Mouse (Mus musculus): ENCODE results near the gene Entr1. TPM values are rescaled to one million over a fixed set of nuclear protein-coding genes. Genes with fewer than 3 reads are reported as not detected.

Gene Entr1
- polyA plus RNA-seq, 1 experiment = 50.8 TPM

GRCm38 (mm10) chr2:26363481-26363880 lies 25.6 kb downstream of the Entr1 start:
- H3ac ChIP-seq (ENCODE audit: control insufficient read depth, insufficient read length) = no peak overlapping the region
- H3K79me2 ChIP-seq (ENCODE audit: control insufficient read depth, insufficient read depth) = no peaks in the 10 kb centered on the region
- H3K36me3 ChIP-seq (ENCODE audit: control insufficient read depth, insufficient read depth) = peaks cover 8% of the 10 kb centered on the region
- TF ChIP-seq TCF3 (IDR thresholded peaks at IDR 0.05; ENCODE audit: insufficient read length, low read depth) (no peak), POLR2AphosphoS2 (IDR thresholded peaks at IDR 0.05; ENCODE audit: insufficient read length, low read depth) (peak; percentile 34), REST (IDR thresholded peaks at IDR 0.05; ENCODE audit: insufficient read depth, insufficient read length) (no peak)
- H3K4me2 ChIP-seq (ENCODE audit: low read depth) = no peak overlapping the region
- no peaks in the 10 kb centered on the region for H3K27me3 ChIP-seq (ENCODE audit: control insufficient read depth, insufficient read depth, insufficient read length)
- H3K4me3 ChIP-seq = no peak overlapping the region

DNA sequence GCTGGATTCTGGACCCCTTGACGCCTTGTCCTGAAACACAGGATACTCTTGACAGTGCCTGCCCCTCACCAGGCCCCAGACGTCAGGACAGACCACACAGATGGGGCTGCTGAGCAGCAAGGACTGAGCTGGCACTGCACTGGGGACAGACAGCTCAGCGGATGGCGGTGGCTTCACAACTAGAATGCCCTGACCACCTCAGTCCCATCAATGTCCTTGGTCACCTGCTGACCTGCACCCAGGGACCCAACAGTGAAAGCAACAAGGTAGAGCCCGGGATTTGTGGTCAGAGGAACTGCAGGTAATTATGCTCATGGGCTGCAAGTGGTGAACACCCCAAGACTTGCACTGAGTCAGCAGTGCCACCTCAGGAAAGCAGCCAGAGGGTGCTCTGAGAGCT lies 26.1 kb downstream of the Entr1 start:
- Histone ChIP-seq H3K4me3 (no peak overlapping the region), H3K27me3 (ENCODE audit: control insufficient read depth, insufficient read depth, insufficient read length) (no peaks in the 10 kb centered on the region), H3ac (ENCODE audit: control insufficient read depth, insufficient read length) (no peak overlapping the region), H3K36me3 (ENCODE audit: control insufficient read depth, insufficient read depth) (peaks cover 8% of the 10 kb centered on the region), H3K79me2 (ENCODE audit: control insufficient read depth, insufficient read depth) (no peaks in the 10 kb centered on the region), H3K4me2 (ENCODE audit: low read depth) (no peak overlapping the region)
- TF ChIP-seq CEBPB (IDR thresholded peaks at IDR 0.05; ENCODE audit: insufficient read depth, poor library complexity, severe bottlenecking) (no peak), POLR2AphosphoS2 (IDR thresholded peaks at IDR 0.05; ENCODE audit: insufficient read length, low read depth) (peak; percentile 38), SRF (IDR thresholded peaks at IDR 0.05; ENCODE audit: control insufficient read depth, insufficient read length, low read depth) (no peak), TCF12 (IDR thresholded peaks at IDR 0.05; ENCODE audit: insufficient read depth, poor library complexity, severe bottlenecking) (no peak), MYOD1 (IDR thresholded peaks at IDR 0.05; ENCODE audit: control insufficient read depth in 1 of 3, insufficient read length in 2 of 3, low read depth in 2 of 3) (no peak)

DNA sequence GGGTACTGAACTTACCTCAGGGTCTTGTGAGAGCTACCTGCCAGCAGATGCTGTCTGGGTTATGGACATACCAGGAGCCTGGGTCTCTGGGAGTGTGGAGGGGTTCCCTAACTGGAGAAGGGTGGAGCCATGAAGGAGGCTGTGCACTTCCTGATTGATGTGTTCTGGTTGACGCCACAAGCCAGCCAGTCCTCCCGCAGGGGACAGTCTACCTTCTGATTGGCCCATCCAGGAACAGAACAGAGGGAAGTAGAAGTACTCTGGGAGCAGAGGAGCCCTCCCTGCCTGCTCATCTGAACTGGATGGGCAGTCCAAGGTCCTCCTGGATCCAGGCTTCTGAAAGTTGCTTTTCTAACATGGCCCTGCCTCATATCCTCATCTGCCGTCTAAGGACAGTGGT lies 28.3 kb downstream of the Entr1 start, which contains the start of gene Card9:
Gene Card9, minus strand, starts transcription at position 147 of the 400 bp plus-strand sequence.
- no peaks in the 10 kb centered on the region for H3K27me3 ChIP-seq (ENCODE audit: control insufficient read depth, insufficient read depth, insufficient read length)
- no peaks in the 10 kb centered on the region for H3K79me2 ChIP-seq (ENCODE audit: control insufficient read depth, insufficient read depth)
- H3K36me3 ChIP-seq (ENCODE audit: control insufficient read depth, insufficient read depth) = no peaks in the 10 kb centered on the region
- H3K4me2 ChIP-seq (ENCODE audit: low read depth) = no peak within 1 kb of the TSS
- no peak within 1 kb of the TSS for H3K4me3 ChIP-seq
- H3ac ChIP-seq (ENCODE audit: control insufficient read depth, insufficient read length) = no peak within 1 kb of the TSS
- peak; percentile 15 for TF ChIP-seq POLR2AphosphoS2 (IDR thresholded peaks at IDR 0.05; ENCODE audit: insufficient read length, low read depth)
- TF ChIP-seq MYOG (IDR thresholded peaks at IDR 0.05; ENCODE audit: control insufficient read depth in 1 of 3, insufficient read depth in 1 of 3, insufficient read length in 2 of 3, low read depth in 2 of 3) = no peak

DNA sequence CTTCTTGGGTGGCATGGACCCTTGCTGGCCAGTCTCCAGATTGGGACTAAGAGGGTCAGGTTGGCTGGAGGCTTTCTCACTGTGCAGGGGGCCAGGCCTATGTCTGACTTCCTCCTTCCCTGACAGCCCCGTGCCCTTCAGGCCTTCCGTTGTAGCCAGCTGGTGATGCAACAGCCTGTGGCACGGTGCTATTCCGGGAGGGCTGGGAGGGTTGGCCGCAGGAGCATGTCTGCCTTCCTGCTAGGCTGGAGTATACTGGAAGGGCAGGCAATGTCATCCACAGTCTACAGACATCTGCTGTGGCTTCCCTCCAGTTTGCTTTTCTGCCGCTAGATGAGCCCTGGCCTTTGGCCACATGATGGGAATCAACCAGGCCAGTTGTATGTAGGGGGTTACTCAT lies 29.1 kb downstream of the Entr1 start:
- Histone ChIP-seq H3K79me2 (ENCODE audit: control insufficient read depth, insufficient read depth) (no peaks in the 10 kb centered on the region), H3ac (ENCODE audit: control insufficient read depth, insufficient read length) (no peak overlapping the region), H3K4me3 (no peak overlapping the region), H3K27me3 (ENCODE audit: control insufficient read depth, insufficient read depth, insufficient read length) (no peaks in the 10 kb centered on the region), H3K36me3 (ENCODE audit: control insufficient read depth, insufficient read depth) (no peaks in the 10 kb centered on the region), H3K4me2 (ENCODE audit: low read depth) (no peak overlapping the region)
- TF ChIP-seq SRF (IDR thresholded peaks at IDR 0.05; ENCODE audit: control insufficient read depth, insufficient read length, low read depth) (no peak), CEBPB (IDR thresholded peaks at IDR 0.05; ENCODE audit: insufficient read depth, poor library complexity, severe bottlenecking) (no peak), POLR2AphosphoS2 (IDR thresholded peaks at IDR 0.05; ENCODE audit: insufficient read length, low read depth) (no peak), MYOD1 (IDR thresholded peaks at IDR 0.05; ENCODE audit: control insufficient read depth in 1 of 3, insufficient read length in 2 of 3, low read depth in 2 of 3) (no peak)

DNA sequence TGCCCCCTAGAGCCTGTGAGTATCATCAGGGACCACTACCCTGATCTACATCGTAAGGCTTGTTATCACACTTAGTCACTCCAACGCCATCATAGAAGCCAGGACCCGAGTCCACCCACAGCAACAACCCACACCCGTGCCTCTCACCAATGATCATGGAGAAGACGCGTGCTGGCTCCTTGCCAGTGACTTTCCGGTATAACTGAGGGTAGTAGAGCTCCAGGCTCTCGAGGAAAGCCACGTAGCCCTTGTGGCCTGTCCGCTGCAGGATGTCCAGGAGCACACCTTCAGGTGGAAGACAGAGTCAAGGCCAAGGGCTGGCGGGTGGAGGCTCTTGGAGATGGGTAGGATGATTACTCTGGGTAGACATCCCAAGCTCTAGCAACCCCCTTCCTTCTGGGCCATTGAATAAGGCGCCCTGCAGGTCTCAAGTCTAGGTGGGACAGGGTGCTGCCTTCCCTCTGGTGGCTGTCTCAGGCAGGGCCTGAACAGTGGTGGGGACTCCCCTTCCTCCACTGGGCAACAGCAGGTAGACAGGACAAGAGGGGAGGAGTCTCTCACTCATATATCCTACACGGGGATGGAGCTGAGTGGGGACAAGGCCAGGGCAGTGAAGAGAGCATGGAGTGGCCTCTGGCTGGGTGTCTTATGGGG lies 30.3 kb downstream of the Entr1 start:
- Histone ChIP-seq H3K36me3 (ENCODE audit: control insufficient read depth, insufficient read depth) (no peaks in the 10 kb centered on the region), H3K4me2 (ENCODE audit: low read depth) (no peak overlapping the region), H3K27me3 (ENCODE audit: control insufficient read depth, insufficient read depth, insufficient read length) (no peaks in the 10 kb centered on the region), H3K4me3 (no peak overlapping the region), H3ac (ENCODE audit: control insufficient read depth, insufficient read length) (no peak overlapping the region), H3K79me2 (ENCODE audit: control insufficient read depth, insufficient read depth) (no peaks in the 10 kb centered on the region)
- TF ChIP-seq SRF (IDR thresholded peaks at IDR 0.05; ENCODE audit: control insufficient read depth, insufficient read length, low read depth) (no peak), REST (IDR thresholded peaks at IDR 0.05; ENCODE audit: insufficient read depth, insufficient read length) (no peak), USF1 (IDR thresholded peaks at IDR 0.05; ENCODE audit: low read depth) (no peak), E2F4 (IDR thresholded peaks at IDR 0.05; ENCODE audit: insufficient read depth) (no peak), POLR2AphosphoS2 (IDR thresholded peaks at IDR 0.05; ENCODE audit: insufficient read length, low read depth) (no peak), MYOG (IDR thresholded peaks at IDR 0.05; ENCODE audit: control insufficient read depth in 1 of 3, insufficient read depth in 1 of 3, insufficient read length in 2 of 3, low read depth in 2 of 3) (no peak), TCF12 (IDR thresholded peaks at IDR 0.05; ENCODE audit: insufficient read depth, poor library complexity, severe bottlenecking) (no peak), MYOD1 (IDR thresholded peaks at IDR 0.05; ENCODE audit: control insufficient read depth in 1 of 3, insufficient read length in 2 of 3, low read depth in 2 of 3) (no peak), POLR2A (IDR thresholded peaks at IDR 0.05; ENCODE audit: insufficient read length, low read depth) (no peak), TCF3 (IDR thresholded peaks at IDR 0.05; ENCODE audit: insufficient read length, low read depth) (no peak), CEBPB (IDR thresholded peaks at IDR 0.05; ENCODE audit: insufficient read depth, poor library complexity, severe bottlenecking) (no peak), MAX (IDR thresholded peaks at IDR 0.05; ENCODE audit: low read depth) (no peak)
